Mouse (Mus musculus): ENCODE data around the gene Rragd.
"Not testable (repeated sequence)": the region's sequence is repeated elsewhere in the genome, so short reads cannot be mapped to it uniquely, and the experiment has no call there.

Gene Rragd

GRCm38 (mm10) chr4:32985684-32986083, 2.8 kb downstream of the Rragd start:
- no peak for DNase-seq (ENCODE audit: low read depth)

- DNase-seq (ENCODE audit: low read depth) = peak; percentile 72
These were observed 4.2 kb downstream of the Rragd start for GRCm38 (mm10) chr4:32987006-32987405.

GRCm38 (mm10) chr4:32989346-32989745, 6.5 kb downstream of the Rragd start:
- DNase-seq (ENCODE audit: low read depth) = no peak

GRCm38 (mm10) chr4:32994168-32994567, 11.3 kb downstream of the Rragd start:
- no peak for DNase-seq (ENCODE audit: low read depth)

- DNase-seq (ENCODE audit: low read depth) = no peak
These were observed 13.2 kb downstream of the Rragd start for GRCm38 (mm10) chr4:32996083-32996482.

- no peak for DNase-seq (ENCODE audit: low read depth)
These were observed 14.7 kb downstream of the Rragd start for GRCm38 (mm10) chr4:32997571-32997970.

- no peak for DNase-seq (ENCODE audit: low read depth)
These were observed 16.2 kb downstream of the Rragd start for GRCm38 (mm10) chr4:32998996-32999395.

- DNase-seq (ENCODE audit: low read depth) = no peak
These were observed 19.2 kb downstream of the Rragd start for GRCm38 (mm10) chr4:33002081-33002480.

- DNase-seq (ENCODE audit: low read depth) = not testable (repeated sequence)
These were observed 23.0 kb downstream of the Rragd start for GRCm38 (mm10) chr4:33005595-33006470.

GRCm38 (mm10) chr4:33006844-33007243, 24.0 kb downstream of the Rragd start:
- DNase-seq (ENCODE audit: low read depth) = no peak

GRCm38 (mm10) chr4:33007443-33008217, 24.8 kb downstream of the Rragd start:
- DNase-seq (ENCODE audit: low read depth) = no peak

GRCm38 (mm10) chr4:33010078-33010477, 27.2 kb downstream of the Rragd start:
- no peak for DNase-seq (ENCODE audit: low read depth)

- DNase-seq (ENCODE audit: low read depth) = no peak
These were observed 29.6 kb downstream of the Rragd start for GRCm38 (mm10) chr4:33012484-33012883.

GRCm38 (mm10) chr4:33018361-33018999, 35.6 kb downstream of the Rragd start:
- DNase-seq (ENCODE audit: low read depth) = peak; percentile 80

GRCm38 (mm10) chr4:33024420-33024819, 41.6 kb downstream of the Rragd start:
- DNase-seq (ENCODE audit: low read depth) = no peak

- no peak for DNase-seq (ENCODE audit: low read depth)
These were observed 46.3 kb downstream of the Rragd start for GRCm38 (mm10) chr4:33029104-33029503.

- DNase-seq (ENCODE audit: low read depth) = peak; percentile 38
These were observed 47.7 kb downstream of the Rragd start for GRCm38 (mm10) chr4:33030264-33031194.

GRCm38 (mm10) chr4:33031195-33031960, 48.5 kb downstream of the Rragd start, which contains the start of gene Ube2j1:
Gene Ube2j1 (plus strand): TSS chr4:33031416.
- peak; percentile 63 for DNase-seq (ENCODE audit: low read depth)

- peak; percentile 15 for DNase-seq (ENCODE audit: low read depth)
These were observed 49.2 kb downstream of the Rragd start for GRCm38 (mm10) chr4:33032045-33032444.

- DNase-seq (ENCODE audit: low read depth) = no peak
These were observed 50.7 kb downstream of the Rragd start for GRCm38 (mm10) chr4:33033515-33033914.

GRCm38 (mm10) chr4:33039826-33040225, 57.0 kb downstream of the Rragd start:
- no peak for DNase-seq (ENCODE audit: low read depth)
